ENCODE assay signal across 14 mouse cellular contexts in genomic region chr1:175420883-175421282, GRCm38 (mm10).
A peak's percentile ranks its signal among the peaks of the same experiment; 100 is the strongest.
DNase-seq lines count a peak whose midpoint lies in the region; TF ChIP-seq lines count a peak whose summit lies in the region.
"Had no signal": no experiment of that assay in that cellular context is flagged by ENCODE, and none has a peak within 500 bp of the region (broad histone marks: within the 10 kb centered on the region; RNA-seq: fewer than 3 reads in every experiment).

No protein-coding gene starts in this region.

- H3K79me2 ChIP-seq in heart, adult 2 months (replicated peaks; ENCODE audit: control insufficient read depth, insufficient read depth, low read length) = no peaks in the 10 kb centered on the region

- TF ChIP-seq CTCF in heart, adult 2 months (IDR thresholded peaks at IDR 0.05) = no peak

- no peak overlapping the region for H3K9ac ChIP-seq in heart, adult 2 months (ENCODE audit: low read depth, low read length)
- H3K9ac ChIP-seq: kidney, embryonic 15.5 days; limb, embryonic 15.5 days; liver, postnatal 0 days had no signal

- peak; percentile 32 for DNase-seq in cerebellum, adult 9-11 months
- no peak for DNase-seq in cerebellum, postnatal 36 days
- DNase-seq in heart, adult 2 months = peak in 1 of 2 experiments; percentile 57
- no peak for DNase-seq in heart, postnatal 25 days (ENCODE audit: low spot score)
- peak; percentile 68 for DNase-seq in brain, adult 2 months (ENCODE audit: low read depth, low spot score)
- peak; percentile 51 to 61 for DNase-seq in heart, postnatal 10 days
- DNase-seq in B cell, adult 2 months = no peak
- DNase-seq: cerebellum, postnatal 10 days; liver, postnatal 0 days; thymus, postnatal 25 days had no signal

- no peak overlapping the region for H3K4me3 ChIP-seq in heart, adult 2 months
- H3K4me3 ChIP-seq: hindbrain, embryonic 10.5 days; kidney, embryonic 15.5 days; limb, embryonic 15.5 days had no signal

- WGBS in heart, adult 2 months = 50% methylated on average over 4 of the region's 4 CpGs

- intact Hi-C loops in heart, adult 2 months (cut with DNase I) = no loop called here
- intact Hi-C loops in heart, postnatal 25 days (cut with DNase I) = no loop called here
- intact Hi-C loops in heart, postnatal 10 days (cut with DNase I) = no loop called here

- TF ChIP-seq EP300 in heart, adult 2 months (IDR thresholded peaks at IDR 0.05; ENCODE audit: insufficient read depth, low read depth, low read length) = no peak

- peak overlapping the region; percentile 68 for H3K27ac ChIP-seq in heart, adult 2 months
- H3K27ac ChIP-seq: hindbrain, embryonic 10.5 days; kidney, embryonic 15.5 days; limb, embryonic 15.5 days; stomach, postnatal 0 days had no signal

- no peak for TF ChIP-seq POLR2A in heart, adult 2 months (IDR thresholded peaks at IDR 0.05; ENCODE audit: insufficient read depth, low read depth, low read length)

- H3K27me3 ChIP-seq in heart, adult 2 months (ENCODE audit: control insufficient read depth, insufficient read depth, low read length) = no peaks in the 10 kb centered on the region
- H3K27me3 ChIP-seq: kidney, embryonic 15.5 days; limb, embryonic 15.5 days had no signal

- H3K4me1 ChIP-seq in heart, adult 2 months (ENCODE audit: control insufficient read depth, insufficient read depth, low read length) = peaks cover 1% of the 10 kb centered on the region; the same call in 1 of the 2 replicates
- H3K4me1 ChIP-seq: kidney, embryonic 15.5 days; limb, embryonic 15.5 days had no signal

- peaks cover 2% of the 10 kb centered on the region; the same call in 1 of the 2 replicates for H3K36me3 ChIP-seq in heart, adult 2 months (ENCODE audit: control insufficient read depth, insufficient read depth, low read length)
- H3K36me3 ChIP-seq: hindbrain, embryonic 10.5 days; kidney, embryonic 15.5 days; limb, embryonic 15.5 days had no signal

Comparison
In these comparisons a context has a peak if more than half of its experiments do, and no peak if none do; other contexts are left out.
1. DNase-seq: peak in cerebellum, adult 9-11 months (single experiment), brain, adult 2 months (single experiment) and heart, postnatal 10 days (2 of 2); none in cerebellum, postnatal 36 days (0 of 2), heart, postnatal 25 days (single experiment) and B cell, adult 2 months (0 of 2).